Mouse (Mus musculus): ENCODE data around the gene Adam23. TPM values are rescaled to one million over a fixed set of nuclear protein-coding genes. Genes with fewer than 3 reads are reported as not detected.

Adam23 gene
- polyA plus RNA-seq, 1 experiment from 2014 or later = 0.91 TPM

DNA sequence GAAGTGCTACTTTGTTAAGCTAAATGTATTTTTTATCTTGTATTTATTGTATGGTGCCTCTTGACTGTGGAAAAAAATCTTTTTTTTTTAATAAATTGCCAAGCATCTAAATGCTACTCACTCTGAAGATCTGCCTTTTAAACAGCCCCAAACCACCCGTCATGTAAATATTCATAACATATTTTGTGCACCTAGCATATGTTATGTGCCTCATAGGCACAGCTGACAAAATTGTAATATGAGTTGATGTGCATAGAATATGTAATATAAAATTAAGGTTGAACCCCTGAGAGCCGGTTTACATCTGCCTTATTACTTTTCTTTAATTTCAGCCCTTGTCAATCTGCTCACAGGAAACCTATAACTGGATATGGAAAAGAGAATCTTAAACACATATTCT is 98.4 kb downstream of the Adam23 start:
- no peak overlapping the region for H3K27ac ChIP-seq (ENCODE audit: low read length)
- no peak overlapping the region for H3K4me3 ChIP-seq (ENCODE audit: low read depth, low read length)
- H3K27me3 ChIP-seq (ENCODE audit: control insufficient read depth, insufficient read depth, low read depth, low read length) = no peaks in the 10 kb centered on the region
- H3K4me2 ChIP-seq (ENCODE audit: low read depth, low read length) = no peak overlapping the region
- H3K9me3 ChIP-seq (replicated peaks; ENCODE audit: control insufficient read depth, low read length) = no peaks in the 10 kb centered on the region
- H3K4me1 ChIP-seq (ENCODE audit: control insufficient read depth, low read depth, low read length) = no peaks in the 10 kb centered on the region
- no peak overlapping the region for H3K9ac ChIP-seq (ENCODE audit: low read depth, low read length)
- 69% methylated on average over 2 of the region's 2 CpGs for WGBS (ENCODE audit: insufficient replicate concordance)
- no peak for ATAC-seq (ENCODE audit: low read depth)
- no peaks in the 10 kb centered on the region for H3K36me3 ChIP-seq (ENCODE audit: control insufficient read depth, insufficient read depth)

DNA sequence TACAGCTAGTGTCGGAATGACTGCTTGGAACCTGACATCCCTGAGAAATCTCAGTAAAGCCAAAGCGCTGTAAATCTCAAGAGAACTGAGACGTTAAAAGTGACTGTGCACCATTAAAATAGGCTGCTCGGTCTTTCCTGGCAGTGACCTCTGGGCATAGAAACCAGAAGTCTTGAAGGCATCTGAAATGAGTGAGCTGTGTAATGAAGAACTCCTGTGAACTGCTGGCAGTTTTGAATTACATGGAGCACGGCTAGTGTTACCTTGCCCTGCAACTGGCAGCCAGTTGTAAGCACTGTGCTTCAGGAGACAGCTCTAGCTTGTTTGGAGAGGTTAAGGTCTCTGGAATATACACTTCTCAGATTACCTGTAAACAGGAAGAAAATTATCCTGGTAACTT is 107.3 kb downstream of the Adam23 start:
- Histone ChIP-seq H3K27me3 (ENCODE audit: control insufficient read depth, insufficient read depth, low read depth, low read length) (no peaks in the 10 kb centered on the region), H3K4me2 (ENCODE audit: low read depth, low read length) (no peak overlapping the region), H3K9me3 (replicated peaks; ENCODE audit: control insufficient read depth, low read length) (no peaks in the 10 kb centered on the region), H3K36me3 (ENCODE audit: control insufficient read depth, insufficient read depth) (no peaks in the 10 kb centered on the region), H3K4me1 (ENCODE audit: control insufficient read depth, low read depth, low read length) (no peaks in the 10 kb centered on the region), H3K4me3 (ENCODE audit: low read depth, low read length) (no peak overlapping the region), H3K27ac (ENCODE audit: low read length) (no peak overlapping the region), H3K9ac (ENCODE audit: low read depth, low read length) (no peak overlapping the region)
- no peak for ATAC-seq (ENCODE audit: low read depth)
- 56% methylated on average over 5 of the region's 5 CpGs for WGBS (ENCODE audit: insufficient replicate concordance)

DNA sequence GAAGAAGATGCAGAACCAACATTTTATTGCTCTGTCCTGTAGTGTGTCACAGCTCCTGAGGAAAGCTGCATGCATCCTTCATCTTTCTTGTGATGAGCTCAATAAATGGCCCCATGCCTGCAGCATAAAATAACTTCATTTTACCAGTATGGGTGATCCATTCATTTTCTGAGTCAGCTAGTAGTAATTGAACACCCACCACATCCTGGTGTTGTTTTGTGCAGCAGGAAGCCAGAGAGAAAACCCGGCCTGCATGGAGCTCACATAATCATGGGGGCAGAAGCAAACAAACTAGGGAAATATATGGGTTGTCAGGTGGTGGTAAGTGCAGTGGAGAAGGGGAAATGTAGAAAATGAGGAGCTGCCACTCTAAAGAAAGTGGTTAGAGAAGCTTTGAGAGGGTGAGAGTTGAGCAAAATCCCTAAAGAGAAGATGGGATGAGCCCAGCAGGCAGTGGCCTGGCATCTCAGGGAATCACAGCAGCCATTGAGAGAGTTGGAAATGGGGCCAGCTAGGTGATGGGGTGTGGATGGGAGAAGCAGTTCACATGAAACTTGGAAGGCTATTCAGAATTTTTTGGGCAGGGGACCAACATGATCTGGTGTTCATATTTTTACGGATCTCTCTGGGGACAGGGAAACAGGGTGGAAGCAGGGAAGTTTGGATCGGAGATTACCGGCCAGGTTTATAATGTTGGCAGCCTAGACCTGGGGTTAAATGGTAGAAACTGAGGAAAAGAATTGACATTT is 116.3 kb downstream of the Adam23 start:
- Histone ChIP-seq H3K9ac (ENCODE audit: low read depth, low read length) (no peak overlapping the region), H3K4me1 (ENCODE audit: control insufficient read depth, low read depth, low read length) (no peaks in the 10 kb centered on the region), H3K36me3 (ENCODE audit: control insufficient read depth, insufficient read depth) (no peaks in the 10 kb centered on the region), H3K9me3 (replicated peaks; ENCODE audit: control insufficient read depth, low read length) (no peaks in the 10 kb centered on the region), H3K4me2 (ENCODE audit: low read depth, low read length) (no peak overlapping the region), H3K4me3 (ENCODE audit: low read depth, low read length) (no peak overlapping the region), H3K27ac (ENCODE audit: low read length) (no peak overlapping the region), H3K27me3 (ENCODE audit: control insufficient read depth, insufficient read depth, low read depth, low read length) (no peaks in the 10 kb centered on the region)
- WGBS (ENCODE audit: insufficient replicate concordance) = 53% methylated on average over 4 of the region's 4 CpGs
- no peak for ATAC-seq (ENCODE audit: low read depth)

DNA sequence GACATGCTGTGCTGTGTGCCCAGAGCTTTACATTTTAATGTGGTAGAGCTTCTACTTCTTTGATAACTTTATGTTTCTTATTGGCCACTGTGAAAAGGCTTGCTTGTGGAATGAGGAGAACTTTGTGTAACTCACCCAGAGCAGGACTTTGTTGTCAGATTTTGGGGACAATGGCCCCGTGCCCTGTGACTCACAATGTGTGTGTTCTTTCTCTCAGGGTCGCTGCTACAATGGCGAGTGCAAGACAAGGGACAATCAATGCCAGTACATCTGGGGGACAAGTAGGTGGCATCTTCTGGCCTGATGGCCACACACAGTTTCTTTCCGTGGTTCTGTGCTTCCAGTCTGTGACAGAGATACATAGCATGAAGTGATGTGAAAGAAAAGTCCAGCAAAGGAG is 118.2 kb downstream of the Adam23 start:
- Histone ChIP-seq H3K27ac (ENCODE audit: low read length) (no peak overlapping the region), H3K4me3 (ENCODE audit: low read depth, low read length) (no peak overlapping the region), H3K9ac (ENCODE audit: low read depth, low read length) (no peak overlapping the region), H3K27me3 (ENCODE audit: control insufficient read depth, insufficient read depth, low read depth, low read length) (no peaks in the 10 kb centered on the region), H3K36me3 (ENCODE audit: control insufficient read depth, insufficient read depth) (no peaks in the 10 kb centered on the region), H3K4me2 (ENCODE audit: low read depth, low read length) (no peak overlapping the region), H3K9me3 (replicated peaks; ENCODE audit: control insufficient read depth, low read length) (no peaks in the 10 kb centered on the region), H3K4me1 (ENCODE audit: control insufficient read depth, low read depth, low read length) (no peaks in the 10 kb centered on the region)
- 43% methylated on average over 4 of the region's 4 CpGs for WGBS (ENCODE audit: insufficient replicate concordance)
- no peak for ATAC-seq (ENCODE audit: low read depth)

DNA sequence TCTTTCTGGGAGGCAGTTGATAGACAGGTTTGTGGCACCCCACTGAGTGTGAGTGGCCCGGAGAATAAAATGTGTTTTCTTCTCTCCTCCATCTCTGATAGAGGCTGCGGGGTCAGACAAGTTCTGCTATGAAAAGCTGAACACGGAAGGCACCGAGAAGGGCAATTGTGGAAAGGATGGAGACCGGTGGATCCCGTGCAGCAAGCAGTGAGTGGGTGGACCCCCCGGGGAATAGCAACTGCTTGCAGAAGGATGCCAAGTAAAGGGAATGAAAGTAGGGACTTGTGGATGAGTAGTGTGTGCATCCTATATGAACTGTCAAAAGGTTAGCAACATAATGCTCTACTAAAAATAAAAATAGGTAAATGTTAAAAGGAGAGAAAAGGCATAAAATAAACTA is 120.8 kb downstream of the Adam23 start:
- 42% methylated on average over 7 of the region's 7 CpGs for WGBS (ENCODE audit: insufficient replicate concordance)

DNA sequence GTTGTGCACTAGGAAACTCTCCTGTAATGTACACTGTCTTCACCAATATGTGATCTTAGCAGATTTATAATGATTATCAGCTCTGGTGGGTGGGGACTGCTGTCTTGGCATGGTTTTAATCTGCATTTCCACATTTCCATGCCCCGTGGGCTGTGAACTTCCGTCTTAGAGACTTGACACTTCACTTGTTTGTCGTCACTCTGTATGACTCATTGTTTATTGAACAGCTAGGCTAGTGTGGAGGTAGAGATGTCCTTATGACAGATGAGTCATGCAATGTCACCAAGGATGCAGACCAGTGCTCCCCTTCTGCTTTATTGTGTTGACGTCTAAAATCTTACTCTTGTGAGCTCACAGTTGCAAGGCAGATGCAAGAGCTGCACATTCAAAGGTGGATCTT is 121.3 kb downstream of the Adam23 start:
- no peaks in the 10 kb centered on the region for H3K9me3 ChIP-seq (replicated peaks; ENCODE audit: control insufficient read depth, low read length)
- H3K9ac ChIP-seq (ENCODE audit: low read depth, low read length) = no peak overlapping the region
- no peaks in the 10 kb centered on the region for H3K27me3 ChIP-seq (ENCODE audit: control insufficient read depth, insufficient read depth, low read depth, low read length)
- 28% methylated on average over 4 of the region's 4 CpGs for WGBS (ENCODE audit: insufficient replicate concordance)
- H3K27ac ChIP-seq (ENCODE audit: low read length) = no peak overlapping the region
- H3K36me3 ChIP-seq (ENCODE audit: control insufficient read depth, insufficient read depth) = no peaks in the 10 kb centered on the region
- ATAC-seq (ENCODE audit: low read depth) = no peak
- H3K4me2 ChIP-seq (ENCODE audit: low read depth, low read length) = no peak overlapping the region
- no peaks in the 10 kb centered on the region for H3K4me1 ChIP-seq (ENCODE audit: control insufficient read depth, low read depth, low read length)
- H3K4me3 ChIP-seq (ENCODE audit: low read depth, low read length) = no peak overlapping the region

More for the DNA sequence above, 120.8 kb downstream of the Adam23 start:
- Histone ChIP-seq H3K4me1 (ENCODE audit: control insufficient read depth, low read depth, low read length) (no peaks in the 10 kb centered on the region), H3K27ac (ENCODE audit: low read length) (no peak overlapping the region), H3K9me3 (replicated peaks; ENCODE audit: control insufficient read depth, low read length) (no peaks in the 10 kb centered on the region), H3K9ac (ENCODE audit: low read depth, low read length) (no peak overlapping the region), H3K4me3 (ENCODE audit: low read depth, low read length) (no peak overlapping the region), H3K27me3 (ENCODE audit: control insufficient read depth, insufficient read depth, low read depth, low read length) (no peaks in the 10 kb centered on the region), H3K36me3 (ENCODE audit: control insufficient read depth, insufficient read depth) (no peaks in the 10 kb centered on the region), H3K4me2 (ENCODE audit: low read depth, low read length) (no peak overlapping the region)
- no peak for ATAC-seq (ENCODE audit: low read depth)

DNA sequence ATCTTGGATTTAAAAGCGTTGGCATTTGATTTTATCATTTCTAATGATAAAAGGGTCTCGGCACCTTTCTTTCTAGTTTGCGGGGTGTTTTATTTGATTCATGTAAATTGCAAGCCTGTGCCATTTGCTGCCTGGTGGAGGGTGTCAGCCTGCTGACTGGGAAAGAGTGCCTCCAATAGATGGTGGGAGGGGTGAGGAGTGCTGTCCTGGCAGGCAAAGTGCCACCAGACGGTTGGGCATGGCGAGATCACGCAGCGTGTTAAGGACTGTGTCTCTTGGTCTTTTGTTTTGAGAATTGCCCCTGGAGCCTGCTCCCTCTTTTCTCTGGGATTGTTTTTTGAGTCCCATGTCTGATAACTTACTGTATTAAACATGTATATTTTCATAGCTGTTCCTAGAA is 126.5 kb downstream of the Adam23 start:
- H3K4me1 ChIP-seq (ENCODE audit: control insufficient read depth, low read depth, low read length) = no peaks in the 10 kb centered on the region
- no peak overlapping the region for H3K4me2 ChIP-seq (ENCODE audit: low read depth, low read length)
- no peak for ATAC-seq (ENCODE audit: low read depth)
- H3K9me3 ChIP-seq (replicated peaks; ENCODE audit: control insufficient read depth, low read length) = no peaks in the 10 kb centered on the region
- no peaks in the 10 kb centered on the region for H3K36me3 ChIP-seq (ENCODE audit: control insufficient read depth, insufficient read depth)
- WGBS (ENCODE audit: insufficient replicate concordance) = 77% methylated on average over 7 of the region's 7 CpGs
- H3K27me3 ChIP-seq (ENCODE audit: control insufficient read depth, insufficient read depth, low read depth, low read length) = no peaks in the 10 kb centered on the region
- no peak overlapping the region for H3K27ac ChIP-seq (ENCODE audit: low read length)
- H3K9ac ChIP-seq (ENCODE audit: low read depth, low read length) = no peak overlapping the region
- no peak overlapping the region for H3K4me3 ChIP-seq (ENCODE audit: low read depth, low read length)

DNA sequence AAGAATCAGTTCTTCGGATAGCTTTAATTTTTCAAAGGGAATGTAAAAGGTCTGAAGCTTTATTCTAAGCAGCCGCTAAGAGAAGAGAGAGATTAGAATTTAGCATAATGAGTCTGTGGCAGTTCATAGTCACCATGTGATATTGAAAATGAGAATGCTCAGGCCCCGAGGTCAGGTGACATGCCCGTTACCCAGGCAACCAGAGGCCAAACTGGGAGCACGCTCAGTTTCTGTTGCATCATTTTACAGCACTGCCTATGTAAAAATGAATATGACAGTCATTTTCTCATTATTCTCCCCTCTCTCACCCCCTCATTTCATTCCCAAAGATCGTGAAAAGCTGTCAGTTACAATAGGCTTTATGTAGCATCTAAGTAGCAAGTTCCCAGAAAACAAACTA is 127.7 kb downstream of the Adam23 start:
- no peak for ATAC-seq (ENCODE audit: low read depth)
- H3K27me3 ChIP-seq (ENCODE audit: control insufficient read depth, insufficient read depth, low read depth, low read length) = no peaks in the 10 kb centered on the region
- H3K4me1 ChIP-seq (ENCODE audit: control insufficient read depth, low read depth, low read length) = no peaks in the 10 kb centered on the region
- H3K9ac ChIP-seq (ENCODE audit: low read depth, low read length) = no peak overlapping the region
- H3K27ac ChIP-seq (ENCODE audit: low read length) = no peak overlapping the region
- H3K9me3 ChIP-seq (replicated peaks; ENCODE audit: control insufficient read depth, low read length) = no peaks in the 10 kb centered on the region
- no peaks in the 10 kb centered on the region for H3K36me3 ChIP-seq (ENCODE audit: control insufficient read depth, insufficient read depth)
- WGBS (ENCODE audit: insufficient replicate concordance) = 56% methylated on average over 6 of the region's 6 CpGs
- H3K4me3 ChIP-seq (ENCODE audit: low read depth, low read length) = no peak overlapping the region
- no peak overlapping the region for H3K4me2 ChIP-seq (ENCODE audit: low read depth, low read length)

DNA sequence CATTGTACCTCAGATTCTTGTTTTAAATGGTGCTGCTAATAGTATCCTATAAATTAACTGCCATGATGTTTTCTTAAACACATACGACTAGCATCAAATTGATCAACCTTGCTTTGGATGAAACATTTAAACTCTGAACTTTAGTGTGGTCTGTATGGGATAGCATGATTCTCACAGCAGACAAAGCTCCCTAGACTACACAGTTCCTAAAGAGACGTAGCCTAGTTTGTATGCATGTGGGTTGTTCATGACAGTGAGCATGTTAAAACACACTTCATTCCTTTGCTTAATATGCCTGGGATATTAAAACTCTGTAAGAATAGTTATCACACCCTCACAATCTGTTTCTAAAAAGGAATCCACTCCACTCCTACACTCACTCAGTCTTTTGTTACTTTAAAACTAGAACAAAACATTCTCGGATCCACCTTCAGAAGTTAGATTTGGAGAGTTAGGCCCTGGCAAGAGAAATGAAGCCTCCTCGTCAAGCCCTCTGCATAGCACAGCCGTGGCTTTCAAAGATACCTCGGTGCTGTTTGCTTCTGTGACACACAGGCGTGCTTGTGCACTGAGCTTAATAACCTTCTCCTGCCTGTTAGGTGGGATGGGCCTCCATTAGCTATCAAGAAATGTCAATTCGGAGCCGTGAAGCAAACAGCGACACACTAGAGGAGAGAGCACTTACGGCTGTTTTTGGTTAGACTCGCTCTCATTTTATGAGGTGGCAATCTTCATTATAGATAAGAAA is 128.3 kb downstream of the Adam23 start:
- no peak overlapping the region for H3K27ac ChIP-seq (ENCODE audit: low read length)
- no peak for ATAC-seq (ENCODE audit: low read depth)
- no peaks in the 10 kb centered on the region for H3K27me3 ChIP-seq (ENCODE audit: control insufficient read depth, insufficient read depth, low read depth, low read length)

More for the DNA sequence above, 128.3 kb downstream of the Adam23 start:
- WGBS (ENCODE audit: insufficient replicate concordance) = 62% methylated on average over 12 of the region's 12 CpGs
- no peaks in the 10 kb centered on the region for H3K36me3 ChIP-seq (ENCODE audit: control insufficient read depth, insufficient read depth)
- H3K9ac ChIP-seq (ENCODE audit: low read depth, low read length) = no peak overlapping the region
- H3K4me3 ChIP-seq (ENCODE audit: low read depth, low read length) = no peak overlapping the region
- no peaks in the 10 kb centered on the region for H3K4me1 ChIP-seq (ENCODE audit: control insufficient read depth, low read depth, low read length)
- no peaks in the 10 kb centered on the region for H3K9me3 ChIP-seq (replicated peaks; ENCODE audit: control insufficient read depth, low read length)
- no peak overlapping the region for H3K4me2 ChIP-seq (ENCODE audit: low read depth, low read length)

All from liver, embryonic 16.5 days (tissue).